Mouse (Mus musculus) stomach, postnatal 0 days (tissue): ENCODE data around the gene Spem2. TPM values are rescaled to one million over a fixed set of nuclear protein-coding genes. Genes with fewer than 3 reads are reported as not detected.
"Not testable (repeated sequence)": the region's sequence is repeated elsewhere in the genome, so short reads cannot be mapped to it uniquely, and the experiment has no call there.

ENCODE experiments used
- ATAC-seq: fragments of 200-750 bp; cut with Nextera tagmentation; 2 replicates; pipeline ENCODE4 v1.8.0; 2017; ENCODE audit not compliant: low FRiP score, low TSS enrichment
- DNase-seq: peaks from one replicate; pipeline ENCODE4 v3.0.0-alpha.2; 2016; ENCODE audit warnings: low spot score
- H3K27ac ChIP-seq: fragments of 300-500 bp; sonication (generic); replicated peaks from 2 replicates; pipeline ENCODE4 v1.5.1; 2014; ENCODE audit warnings: mild to moderate bottlenecking, control low read depth
- H3K27me3 ChIP-seq: fragments of 300-500 bp; sonication (generic); 2 replicates; pipeline ENCODE4 v1.6.1; 2014; ENCODE audit warnings: low read length; ENCODE audit not compliant: control insufficient read depth, insufficient read depth
- H3K36me3 ChIP-seq: fragments of 300-500 bp; sonication (generic); 2 replicates; pipeline ENCODE4 v1.6.1; 2014; ENCODE audit warnings: low read length, mixed read lengths; ENCODE audit not compliant: control insufficient read depth, insufficient read depth
- H3K4me1 ChIP-seq: fragments of 300-500 bp; sonication (generic); replicated peaks from 2 replicates; pipeline ENCODE4 v1.6.1; 2014; ENCODE audit warnings: antibody characterized with exemption; ENCODE audit not compliant: control insufficient read depth, insufficient read depth
- H3K4me2 ChIP-seq: fragments of 300-500 bp; sonication (generic); replicated peaks from 2 replicates; pipeline ENCODE4 v1.6.1; 2014; ENCODE audit warnings: low read depth, mild to moderate bottlenecking, control low read depth, moderate library complexity
- H3K4me3 ChIP-seq: fragments of 300-500 bp; sonication (generic); 2 replicates; pipeline ENCODE4 v1.5.1; 2014; ENCODE audit warnings: low read depth, low read length, control low read depth
- H3K9ac ChIP-seq: fragments of 300-500 bp; sonication (generic); 2 replicates; pipeline ENCODE4 v1.6.1; 2014; ENCODE audit warnings: mild to moderate bottlenecking, low read length, control low read depth, mixed read lengths
- H3K9me3 ChIP-seq: fragments of 300-500 bp; sonication (generic); 2 replicates; pipeline ENCODE4 v1.6.1; 2016; ENCODE audit warnings: low read length; ENCODE audit not compliant: control insufficient read depth
- CTCF ChIP-seq: IDR thresholded peaks from 2 replicates; pipeline ENCODE4 v1.5.1; 2016; ENCODE audit warnings: antibody characterized with exemption, low read depth, mild to moderate bottlenecking, moderate library complexity
- EP300 ChIP-seq: optimal IDR thresholded peaks from 2 replicates; pipeline ENCODE3; 2016; ENCODE audit warnings: antibody characterized with exemption
- WGBS: fragments of 180-500 bp; shearing (Covaris S2); extraction: QIAGEN DNeasy Blood & Tissue Kit; methylation state at CpG from one replicate; pipeline ENCODE4 v1.1.7; 2014; 5-methylcytosine and 5-hydroxymethylcytosine counted together
- polyA plus RNA-seq: library from polyadenylated mRNA; unstranded; fragments of >200 nt; fragmentation: Nextera tagmentation; extraction: Ambion mirVana; gene quantifications from 2 replicates; pipeline ENCODE4 v1.2.1, GENCODE M21; 2015

Gene Spem2
- polyA plus RNA-seq: not detected in 2 replicates

GRCm38 (mm10) chr11:69818365-69818764, at the start of gene Spem2:
Gene Spem2, minus strand, starts transcription at chr11:69818465.
- Histone ChIP-seq H3K27ac (no peak within 1 kb of the TSS), H3K4me3 (no peak within 1 kb of the TSS), H3K27me3 (no peaks in the 10 kb centered on the region), H3K4me1 (no peaks in the 10 kb centered on the region), H3K9ac (no peak within 1 kb of the TSS), H3K9me3 (no peaks in the 10 kb centered on the region), H3K36me3 (no peaks in the 10 kb centered on the region), H3K4me2 (no peak within 1 kb of the TSS)
- no peak for TF ChIP-seq EP300
- TF ChIP-seq CTCF: no peak
- DNase-seq (no peak), ATAC-seq (no peak)
- 85% methylated on average over 2 of the region's 2 CpGs for WGBS

DNA sequence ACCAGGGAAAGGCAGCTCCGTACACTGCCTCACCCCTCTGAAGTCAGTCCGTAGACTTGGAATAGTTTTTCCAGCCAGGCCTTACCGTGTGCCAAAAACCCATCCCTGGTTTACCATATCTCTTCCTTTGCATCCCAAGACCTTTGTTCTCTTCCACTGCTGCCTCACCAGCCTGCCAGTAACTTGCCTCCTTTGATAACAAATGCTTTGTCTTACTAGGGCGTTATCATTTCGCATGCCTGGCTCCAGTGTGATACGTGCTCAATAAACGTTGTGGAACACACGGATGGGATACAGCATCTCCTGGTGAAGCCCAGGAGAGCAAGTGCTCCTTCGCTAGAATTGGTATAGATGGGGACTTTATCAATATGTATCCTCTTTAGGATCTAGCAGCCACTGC, 49.1 kb upstream of the Spem2 start:
- H3K4me3 ChIP-seq: no peak overlapping the region
- TF ChIP-seq EP300 (no peak), CTCF (no peak)
- no peak overlapping the region for H3K4me2 ChIP-seq
- ATAC-seq (no peak), DNase-seq (no peak)
- no peak overlapping the region for H3K27ac ChIP-seq
- no peaks in the 10 kb centered on the region for H3K9me3 ChIP-seq
- no peaks in the 10 kb centered on the region for H3K27me3 ChIP-seq
- no peaks in the 10 kb centered on the region for H3K4me1 ChIP-seq
- WGBS: 56% methylated on average over 9 of the region's 9 CpGs
- no peaks in the 10 kb centered on the region for H3K36me3 ChIP-seq
- H3K9ac ChIP-seq: no peak overlapping the region

DNA sequence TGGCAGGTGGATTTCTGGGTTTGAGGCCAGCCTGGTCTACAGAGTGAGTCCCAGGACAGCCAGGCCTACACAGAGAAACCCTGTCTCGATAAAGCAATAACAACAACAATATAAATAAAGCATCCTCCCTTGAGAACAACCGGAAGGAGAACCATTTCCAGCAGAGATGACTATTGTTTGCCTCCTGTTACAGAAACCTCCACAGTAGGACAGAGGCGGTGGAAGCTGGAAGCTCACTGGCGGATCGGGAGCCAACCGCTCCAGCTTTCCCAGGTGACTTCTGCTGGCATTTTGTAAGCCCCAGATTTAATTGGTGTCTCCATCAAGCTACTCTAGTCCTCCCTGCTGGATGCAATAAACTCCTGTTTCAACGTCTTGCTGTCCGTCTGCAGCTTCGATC, 47.3 kb upstream of the Spem2 start:
- DNase-seq (no peak), ATAC-seq (no peak)
- no peaks in the 10 kb centered on the region for H3K36me3 ChIP-seq
- H3K27ac ChIP-seq: no peak overlapping the region
- no peaks in the 10 kb centered on the region for H3K4me1 ChIP-seq
- no peak overlapping the region for H3K4me3 ChIP-seq
- H3K9me3 ChIP-seq: no peaks in the 10 kb centered on the region
- H3K9ac ChIP-seq: no peak overlapping the region
- no peak overlapping the region for H3K4me2 ChIP-seq
- WGBS: 80% methylated on average over 9 of the region's 9 CpGs
- no peaks in the 10 kb centered on the region for H3K27me3 ChIP-seq
- no peak for TF ChIP-seq CTCF
- TF ChIP-seq EP300: no peak

DNA sequence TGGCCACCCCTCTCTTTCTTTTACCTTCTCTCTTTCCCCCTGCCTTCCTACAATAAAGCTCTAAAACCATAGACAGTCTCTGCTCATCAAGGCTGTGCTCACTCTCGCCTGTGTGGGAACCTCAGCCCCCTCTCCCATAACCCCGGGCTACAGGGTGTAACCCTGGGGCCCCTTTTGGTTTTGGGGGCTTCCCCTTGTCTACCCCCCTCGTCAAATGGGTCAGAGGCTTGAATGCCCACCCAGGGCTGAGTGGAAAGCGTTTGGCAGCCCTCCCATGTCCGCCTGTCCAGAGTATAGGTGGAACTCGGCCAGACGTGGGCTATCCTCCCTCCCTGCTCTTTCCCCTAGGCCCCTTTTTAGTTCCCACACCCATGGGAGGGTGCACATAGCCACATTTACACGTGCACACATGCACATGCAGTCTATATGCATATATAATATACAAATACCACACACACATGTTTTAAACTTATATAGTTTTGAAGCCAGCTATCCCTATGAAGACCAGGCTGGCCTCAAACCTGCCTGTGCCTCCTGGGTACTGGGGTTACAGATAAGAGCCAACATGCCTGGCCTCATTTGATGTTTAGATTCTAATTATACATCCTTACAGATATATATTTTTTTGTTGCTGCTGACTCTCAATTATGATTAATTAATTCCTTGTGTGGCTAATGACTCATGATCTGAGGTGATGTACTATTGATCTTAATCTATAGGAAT, 46.0 kb upstream of the Spem2 start:
- ATAC-seq (no peak), DNase-seq (no peak)
- Histone ChIP-seq H3K4me2 (no peak overlapping the region), H3K4me3 (no peak overlapping the region), H3K36me3 (no peaks in the 10 kb centered on the region), H3K4me1 (no peaks in the 10 kb centered on the region), H3K9ac (no peak overlapping the region), H3K27me3 (no peaks in the 10 kb centered on the region), H3K27ac (no peak overlapping the region), H3K9me3 (no peaks in the 10 kb centered on the region)
- TF ChIP-seq EP300 (no peak), CTCF (no peak)
- 38% methylated on average over 8 of the region's 8 CpGs for WGBS

- not testable (repeated sequence) for H3K9me3 ChIP-seq, DNase-seq, H3K4me2 ChIP-seq, H3K36me3 ChIP-seq, ATAC-seq, H3K27me3 ChIP-seq, H3K27ac ChIP-seq, H3K9ac ChIP-seq, H3K4me1 ChIP-seq, H3K4me3 ChIP-seq
- 63% methylated on average over 3 of the region's 3 CpGs for WGBS
Measured at GRCm38 (mm10) chr11:69863729-69864128, 45.5 kb upstream of the Spem2 start.

DNA sequence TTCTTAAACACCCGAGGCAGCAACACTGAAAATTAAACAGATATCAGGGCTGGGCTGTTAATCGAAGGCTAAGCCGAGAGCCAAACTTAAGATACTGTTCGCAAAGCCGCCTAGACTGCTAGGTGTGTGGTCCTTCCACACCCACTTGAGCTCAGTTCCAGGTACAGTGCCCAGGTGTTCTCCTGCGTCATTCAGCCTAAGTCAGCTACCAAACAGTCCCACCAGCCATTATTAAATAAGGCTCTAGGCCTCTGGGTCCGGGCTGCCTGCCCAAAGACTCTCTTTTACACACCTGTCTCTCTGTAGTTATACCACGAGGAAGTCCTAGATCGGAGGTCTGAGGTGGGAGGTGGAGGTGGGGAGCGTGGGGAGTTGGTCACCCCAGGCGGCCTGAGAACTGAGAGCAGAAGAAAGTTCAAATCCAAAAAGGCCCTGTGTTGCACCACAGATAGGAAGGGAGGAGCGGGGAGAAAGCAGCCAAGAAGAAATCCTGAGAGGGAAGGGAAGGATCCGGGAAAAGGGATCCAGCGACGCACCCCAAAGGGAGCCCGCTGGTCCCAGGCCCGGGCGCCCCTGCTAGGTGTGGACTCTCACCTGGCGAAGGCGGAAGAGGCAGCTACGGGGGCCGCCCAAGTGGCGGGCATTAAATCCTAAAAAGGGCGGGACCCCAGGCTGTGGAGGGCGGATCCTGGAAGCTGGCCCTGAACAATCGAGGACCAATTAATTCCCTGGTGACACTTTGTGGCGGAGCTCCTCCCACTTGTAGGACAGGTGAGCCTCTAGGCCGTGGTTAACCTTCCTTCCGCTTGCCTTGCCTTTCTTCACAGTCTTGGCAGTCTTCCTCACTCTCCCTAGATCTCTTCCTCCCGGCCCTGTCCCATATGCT, 40.1 kb upstream of the Spem2 start, which contains the start of gene Tnk1:
Gene Tnk1 (minus strand): TSS at position 618 of the 886 bp plus-strand sequence.
- H3K4me2 ChIP-seq: peak within 1 kb of the TSS; percentile 51
- peak within 1 kb of the TSS; percentile 87 for H3K27ac ChIP-seq
- no peak for TF ChIP-seq EP300
- TF ChIP-seq CTCF: no peak
- H3K4me3 ChIP-seq: peak within 1 kb of the TSS; percentile 38
- H3K4me1 ChIP-seq: no peaks in the 10 kb centered on the region
- peak within 1 kb of the TSS; percentile 52 for H3K9ac ChIP-seq
- no peaks in the 10 kb centered on the region for H3K36me3 ChIP-seq
- H3K27me3 ChIP-seq: no peaks in the 10 kb centered on the region
- no peaks in the 10 kb centered on the region for H3K9me3 ChIP-seq
- peak; percentile 89 for ATAC-seq
- 17% methylated on average over 30 of the region's 30 CpGs for WGBS
- DNase-seq: peak; percentile 93
